Mouse (Mus musculus): Measurements from ENCODE around the gene Git1.

The Git1 gene

GRCm38 (mm10) chr11:77502481-77502880, 9.1 kb downstream of the Git1 start:
- DNase-seq: no peak

DNA sequence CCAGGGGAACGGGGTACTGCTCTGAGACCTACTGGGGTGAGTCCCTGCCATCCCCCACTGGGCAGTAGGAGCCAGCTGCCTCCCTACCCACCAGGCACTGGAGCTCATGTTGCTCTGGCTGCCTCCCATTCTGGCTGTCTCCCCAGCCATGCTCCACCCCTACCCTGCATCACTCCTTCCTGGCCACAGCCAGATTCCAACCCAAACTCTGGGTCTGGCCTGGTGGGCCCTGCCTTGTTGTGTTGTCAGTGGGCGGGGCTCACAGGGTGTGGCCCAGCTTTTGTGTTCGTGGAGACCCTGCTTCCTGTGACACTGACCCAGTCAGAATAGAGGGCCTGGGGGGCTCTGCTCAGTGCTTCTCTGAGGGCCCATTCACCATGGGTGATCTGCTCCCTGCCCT, 10.1 kb downstream of the Git1 start:
- no peak for DNase-seq

GRCm38 (mm10) chr11:77504377-77504776, 11.0 kb downstream of the Git1 start:
- no peak for DNase-seq

DNA sequence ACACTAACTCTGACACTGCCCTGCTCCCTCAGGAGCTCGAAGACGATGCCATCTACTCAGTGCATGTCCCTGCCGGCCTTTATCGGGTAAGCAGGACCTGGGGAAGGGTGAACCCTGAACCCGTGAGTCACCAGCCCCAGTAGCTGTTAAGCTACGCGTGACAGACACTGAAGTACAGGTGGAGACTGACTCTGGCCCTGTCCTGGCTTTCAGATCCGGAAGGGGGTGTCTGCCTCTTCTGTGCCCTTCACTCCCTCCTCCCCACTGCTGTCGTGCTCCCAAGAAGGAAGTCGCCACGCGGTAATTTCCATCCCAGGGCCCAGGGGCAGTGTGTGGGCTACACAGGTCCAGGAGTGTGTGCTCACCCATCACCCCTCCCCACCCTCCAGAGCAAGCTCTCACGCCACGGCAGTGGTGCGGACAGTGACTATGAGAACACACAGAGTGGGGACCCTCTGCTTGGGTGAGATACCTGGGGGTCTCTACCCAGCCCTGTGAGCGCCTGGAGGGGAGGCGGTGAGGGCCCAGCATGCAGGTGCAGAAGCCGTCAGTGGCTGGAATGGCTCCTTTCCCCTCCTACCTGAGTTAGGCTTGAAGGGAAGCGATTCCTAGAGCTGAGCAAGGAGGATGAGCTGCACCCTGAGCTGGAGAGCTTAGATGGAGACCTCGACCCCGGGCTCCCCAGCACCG, 12.1 kb downstream of the Git1 start:
- DNase-seq: no peak

GRCm38 (mm10) chr11:77506273-77506672, 12.9 kb downstream of the Git1 start:
- DNase-seq: peak; percentile 13

- no peak for DNase-seq
Measured at GRCm38 (mm10) chr11:77506941-77507340, 13.6 kb downstream of the Git1 start.

DNA sequence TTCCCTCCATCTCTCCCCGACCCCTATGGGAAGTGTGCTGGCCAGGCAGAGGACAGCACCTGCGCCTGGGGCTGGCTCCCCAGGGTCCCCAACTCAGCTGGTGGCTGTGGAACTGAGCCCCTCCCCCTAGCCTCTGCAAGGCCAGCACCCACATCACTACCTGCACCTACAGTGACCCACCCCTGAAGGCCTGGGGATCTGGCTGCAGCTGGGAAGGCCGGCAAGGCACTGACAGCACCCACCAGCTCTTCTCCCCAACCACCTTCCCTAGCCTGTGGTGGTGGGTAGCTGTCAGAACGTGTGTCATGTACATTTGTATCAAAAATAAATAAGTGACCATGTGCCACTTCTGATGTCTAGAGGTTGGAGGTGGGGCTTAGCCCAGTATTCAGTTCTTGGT, 14.1 kb downstream of the Git1 start:
- peak; percentile 22 for DNase-seq

- DNase-seq: peak; percentile 94
Measured at GRCm38 (mm10) chr11:77508068-77509021, 15.0 kb downstream of the Git1 start.

DNA sequence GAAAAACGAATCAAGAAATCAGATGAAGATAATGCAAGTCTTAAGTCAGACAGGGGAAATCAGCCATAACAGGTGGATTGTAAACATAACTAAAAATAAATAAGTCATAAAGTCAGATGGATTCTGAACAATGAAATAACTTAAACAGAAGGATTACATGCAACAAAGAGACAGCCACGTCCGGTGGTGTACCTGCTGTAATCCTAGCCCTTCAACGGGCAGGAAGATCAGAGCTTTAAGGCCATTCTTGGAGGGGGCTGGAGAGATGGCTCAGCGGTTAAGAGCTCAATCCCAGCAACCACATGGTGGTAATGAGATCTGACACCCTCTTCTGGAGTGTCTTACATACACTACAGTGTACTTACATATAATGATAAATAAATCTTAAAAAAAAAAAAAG, 18.0 kb downstream of the Git1 start:
- DNase-seq: peak; percentile 4

- peak; percentile 95 for DNase-seq
Measured at GRCm38 (mm10) chr11:77512891-77513810, 19.8 kb downstream of the Git1 start.

DNA sequence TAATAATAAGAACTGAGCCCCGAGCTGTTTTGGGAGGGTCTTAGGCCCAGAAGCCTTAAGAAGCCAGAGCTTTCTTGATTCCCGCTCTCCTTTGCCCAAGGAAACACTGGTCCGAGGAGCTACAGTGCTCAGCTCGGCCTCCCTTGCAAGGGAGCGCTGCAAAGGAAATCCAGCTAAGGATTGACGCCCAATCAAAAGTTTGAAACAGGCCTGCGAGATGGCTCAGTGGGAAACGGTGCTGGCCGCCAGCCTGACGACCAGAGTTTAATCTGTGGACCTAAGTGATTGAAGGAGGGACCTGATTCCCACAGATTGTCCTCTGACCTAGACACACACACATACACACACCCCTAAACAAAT, 20.4 kb downstream of the Git1 start:
- peak; percentile 26 for DNase-seq

DNA sequence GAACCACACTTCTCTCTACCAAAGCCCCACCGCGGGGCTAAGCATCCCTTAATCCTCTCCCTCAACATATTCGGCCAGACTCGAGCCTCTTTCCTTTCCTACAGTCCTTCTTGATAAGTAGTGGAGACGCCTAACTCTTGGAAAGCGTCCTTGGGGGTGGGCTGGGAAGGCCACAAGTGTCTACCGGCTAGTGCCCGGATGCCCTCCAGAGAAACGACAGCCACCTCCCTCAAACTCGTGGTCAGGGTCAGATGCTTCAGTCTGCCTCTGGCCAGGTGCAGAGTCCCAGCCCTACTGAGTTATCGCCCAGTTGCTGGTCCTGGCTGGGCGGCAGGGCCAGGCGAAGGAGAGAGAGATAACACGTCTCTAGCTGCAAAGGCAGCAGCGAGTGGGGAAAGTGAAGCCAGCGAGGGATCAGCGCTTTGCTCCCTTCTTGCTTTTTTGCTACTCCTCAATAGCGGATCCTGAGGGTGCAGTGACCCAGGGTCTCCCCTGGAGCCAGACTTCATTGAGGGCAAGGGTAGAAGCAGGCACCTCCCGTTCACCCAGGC, 21.0 kb downstream of the Git1 start:
- no peak for DNase-seq

DNA sequence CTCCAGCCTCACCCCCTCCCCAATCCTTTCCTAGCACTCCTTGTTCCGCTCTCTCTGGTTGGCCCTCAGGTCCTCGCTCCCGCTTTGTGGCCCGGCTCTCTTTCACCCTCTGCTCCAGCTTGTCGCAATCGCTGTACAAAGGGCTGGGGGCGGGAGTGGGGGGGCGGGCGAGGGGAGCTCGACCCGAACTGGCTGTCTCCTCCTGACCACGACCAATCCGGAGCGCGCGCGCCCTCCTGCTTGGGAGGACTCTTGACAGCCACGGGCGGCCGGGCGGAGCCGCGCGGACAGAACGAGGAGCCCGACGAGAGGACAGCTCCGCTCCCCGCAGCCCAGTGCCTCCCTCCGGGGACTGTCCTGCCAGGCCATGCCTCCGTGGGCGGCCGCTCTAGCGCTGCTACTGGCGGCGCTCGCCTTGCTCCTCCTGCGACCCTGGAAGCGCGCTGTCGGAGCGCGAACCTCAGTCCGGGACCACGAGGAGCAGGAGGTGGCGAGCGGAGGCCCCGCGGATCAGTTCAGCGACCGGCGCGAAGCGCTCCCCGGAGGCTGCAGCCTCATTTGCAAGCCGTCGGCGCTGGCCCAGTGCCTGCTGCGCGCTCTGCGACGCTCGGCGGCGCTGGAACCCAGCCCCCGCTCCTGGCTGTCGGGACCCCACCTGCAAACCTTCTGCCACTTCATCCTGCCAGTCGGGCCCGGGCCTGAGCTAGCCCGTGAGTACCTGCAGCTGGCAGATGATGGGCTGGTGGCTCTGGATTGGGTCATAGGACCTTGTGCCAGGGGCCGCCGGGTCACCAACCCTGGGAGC, 21.7 kb downstream of the Git1 start, which contains the start of gene Abhd15:
Gene Abhd15, plus strand, starts transcription at position 290 of the 805 bp plus-strand sequence.
- peak; percentile 82 for DNase-seq

DNA sequence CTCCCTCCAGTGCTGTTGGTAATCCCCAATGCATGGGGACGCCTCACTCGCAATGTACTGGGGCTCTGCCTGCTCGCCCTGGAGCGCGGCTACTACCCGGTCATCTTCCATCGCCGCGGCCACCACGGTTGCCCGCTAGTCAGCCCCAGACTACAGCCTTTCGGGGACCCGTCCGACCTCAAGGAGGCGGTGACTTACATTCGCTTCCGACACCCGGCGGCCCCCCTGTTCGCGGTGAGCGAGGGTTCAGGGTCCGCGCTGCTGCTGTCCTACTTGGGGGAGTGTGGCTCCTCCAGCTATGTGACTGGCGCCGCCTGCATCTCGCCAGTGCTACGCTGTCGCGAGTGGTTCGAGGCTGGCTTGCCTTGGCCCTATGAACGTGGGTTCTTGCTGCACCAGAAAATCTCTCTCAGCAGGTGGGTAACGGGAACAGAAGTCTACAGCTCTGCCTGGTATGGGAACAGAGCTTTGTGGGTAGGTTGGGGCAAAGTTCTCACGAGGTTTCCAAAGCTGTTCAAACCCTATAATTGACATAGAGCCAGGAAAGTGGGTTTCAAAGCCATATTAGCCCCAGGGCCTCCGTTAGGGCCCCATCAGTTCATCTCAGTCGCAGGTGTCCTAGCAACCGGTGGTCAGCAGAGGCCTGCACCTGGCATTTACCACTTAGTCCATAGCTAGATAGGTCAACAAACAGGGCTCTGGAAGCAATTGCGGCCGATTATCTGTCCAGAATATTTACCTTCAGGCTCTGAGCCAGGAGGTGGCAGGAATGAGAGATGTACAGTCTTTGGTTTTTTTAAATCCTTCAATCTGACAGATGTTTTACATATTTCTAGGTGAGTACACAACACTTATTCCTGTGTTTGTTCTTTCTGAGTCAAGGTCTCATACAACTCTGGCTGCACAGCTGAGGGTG, 22.5 kb downstream of the Git1 start, which contains the start of gene Trp53i13:
Gene Trp53i13, minus strand, starts transcription at position 344 of the 916 bp plus-strand sequence.
- peak; percentile 72 for DNase-seq

GRCm38 (mm10) chr11:77516553-77517425, 23.4 kb downstream of the Git1 start:
- DNase-seq: peak; percentile 17

GRCm38 (mm10) chr11:77518051-77518798, 24.9 kb downstream of the Git1 start:
- peak; percentile 69 for DNase-seq

- DNase-seq: peak; percentile 82
Measured at GRCm38 (mm10) chr11:77519043-77519442, 25.7 kb downstream of the Git1 start, which contains the start of gene Gm10392. Gene Gm10392 (minus strand): TSS chr11:77519198.
